Mouse (Mus musculus) right cerebral cortex, postnatal 10 days (tissue): ENCODE measurements around the gene Dnajb14.
"Not testable (repeated sequence)": the region's sequence is repeated elsewhere in the genome, so short reads cannot be mapped to it uniquely, and the experiment has no call there.

Source experiments
- DNase-seq, 2 experiments: peaks; one replicate each; pipeline ENCODE4 v3.0.0; 2021; ENCODE audit warnings: low spot score in 2 of 2

The Dnajb14 gene

GRCm38 (mm10) chr3:137917694-137918171 is 50.3 kb downstream of the Dnajb14 start:
- no peak for DNase-seq

- DNase-seq = peak; percentile 94
Measured at GRCm38 (mm10) chr3:137918172-137918931, 50.9 kb downstream of the Dnajb14 start, which contains the start of gene Lamtor3. Gene Lamtor3, plus strand, starts transcription at chr3:137918506.

GRCm38 (mm10) chr3:137918932-137919311 is 51.4 kb downstream of the Dnajb14 start:
- DNase-seq = peak; percentile 41 to 57

- DNase-seq = no peak
Measured at GRCm38 (mm10) chr3:137919398-137919797, 51.9 kb downstream of the Dnajb14 start.

- DNase-seq = no peak
Measured at GRCm38 (mm10) chr3:137920594-137920993, 53.1 kb downstream of the Dnajb14 start.

- DNase-seq = no peak
Measured at GRCm38 (mm10) chr3:137927010-137927409, 59.5 kb downstream of the Dnajb14 start.

GRCm38 (mm10) chr3:137929940-137930339 is 62.5 kb downstream of the Dnajb14 start:
- DNase-seq = no peak

GRCm38 (mm10) chr3:137932748-137933147 is 65.3 kb downstream of the Dnajb14 start:
- DNase-seq = no peak

GRCm38 (mm10) chr3:137933986-137934385 is 66.5 kb downstream of the Dnajb14 start:
- no peak for DNase-seq

- DNase-seq = no peak
Measured at GRCm38 (mm10) chr3:137935570-137936525, 68.4 kb downstream of the Dnajb14 start.

- no peak for DNase-seq
Measured at GRCm38 (mm10) chr3:137936541-137936940, 69.1 kb downstream of the Dnajb14 start.

GRCm38 (mm10) chr3:137938608-137939007 is 71.1 kb downstream of the Dnajb14 start:
- DNase-seq = peak; percentile 59 to 60

- no peak for DNase-seq
Measured at GRCm38 (mm10) chr3:137940757-137941156, 73.3 kb downstream of the Dnajb14 start.

GRCm38 (mm10) chr3:137941555-137941954 is 74.1 kb downstream of the Dnajb14 start:
- no peak for DNase-seq

- DNase-seq = no peak
Measured at GRCm38 (mm10) chr3:137942098-137942622, 74.7 kb downstream of the Dnajb14 start.

GRCm38 (mm10) chr3:137943737-137944154 is 76.3 kb downstream of the Dnajb14 start:
- no peak for DNase-seq

GRCm38 (mm10) chr3:137946827-137947226 is 79.4 kb downstream of the Dnajb14 start:
- no peak for DNase-seq

GRCm38 (mm10) chr3:137947525-137947924 is 80.0 kb downstream of the Dnajb14 start:
- no peak for DNase-seq

- no peak for DNase-seq
Measured at GRCm38 (mm10) chr3:137950191-137950885, 82.9 kb downstream of the Dnajb14 start.

- not testable (repeated sequence) for DNase-seq
Measured at GRCm38 (mm10) chr3:137951302-137951701, 83.8 kb downstream of the Dnajb14 start.

GRCm38 (mm10) chr3:137951819-137952218 is 84.3 kb downstream of the Dnajb14 start:
- DNase-seq = no peak
